Mouse (Mus musculus): ENCODE data around the gene Cacna1d.
A peak's percentile ranks its signal among the peaks of the same experiment; 100 is the strongest.

Gene Cacna1d

DNA sequence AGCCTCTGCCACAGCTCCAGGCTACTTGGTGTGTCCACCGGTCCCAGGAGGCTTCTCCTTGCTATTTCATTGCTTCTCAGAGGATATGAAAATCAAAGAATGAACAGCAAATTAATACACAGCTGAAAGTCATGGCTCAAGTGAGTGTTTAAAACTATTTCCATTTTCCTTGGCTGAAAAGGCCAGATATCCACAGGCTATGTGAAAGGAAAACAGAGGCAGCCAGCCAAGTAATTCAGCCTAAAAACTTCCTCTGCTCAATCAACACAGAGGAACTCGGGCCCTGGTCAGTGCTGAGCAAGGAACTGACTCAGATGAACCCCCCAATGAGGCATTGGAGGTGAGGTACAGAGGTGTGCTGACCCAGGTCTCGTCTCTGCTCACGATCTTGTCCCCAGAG lies 165.0 kb downstream of the Cacna1d start:
- DNase-seq = no peak

GRCm38 (mm10) chr14:30324994-30325393 lies 166.3 kb downstream of the Cacna1d start:
- DNase-seq = no peak

GRCm38 (mm10) chr14:30318715-30319437 lies 172.4 kb downstream of the Cacna1d start:
- no peak for DNase-seq

DNA sequence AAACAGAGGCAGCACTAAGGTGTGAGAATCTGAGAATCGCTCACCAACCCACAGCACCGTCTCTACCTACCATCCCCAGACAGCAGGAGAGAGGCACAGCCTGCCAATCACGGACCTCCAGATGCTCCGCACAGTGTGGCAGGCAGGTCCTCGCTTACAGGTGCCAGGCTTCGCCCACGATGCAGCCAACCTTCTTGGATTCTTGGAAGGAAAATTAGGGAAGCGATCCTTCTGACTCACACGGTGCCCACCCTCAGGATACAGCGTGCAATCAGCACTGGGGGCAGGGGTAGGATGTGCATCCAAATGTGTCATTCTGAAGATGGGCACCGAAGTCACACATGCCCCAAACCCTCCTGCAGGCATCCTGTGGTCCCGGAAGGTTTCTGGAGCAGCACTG lies 173.0 kb downstream of the Cacna1d start:
- DNase-seq = no peak

- no peak for DNase-seq
Observed at GRCm38 (mm10) chr14:30317616-30318015, 173.6 kb downstream of the Cacna1d start.

DNA sequence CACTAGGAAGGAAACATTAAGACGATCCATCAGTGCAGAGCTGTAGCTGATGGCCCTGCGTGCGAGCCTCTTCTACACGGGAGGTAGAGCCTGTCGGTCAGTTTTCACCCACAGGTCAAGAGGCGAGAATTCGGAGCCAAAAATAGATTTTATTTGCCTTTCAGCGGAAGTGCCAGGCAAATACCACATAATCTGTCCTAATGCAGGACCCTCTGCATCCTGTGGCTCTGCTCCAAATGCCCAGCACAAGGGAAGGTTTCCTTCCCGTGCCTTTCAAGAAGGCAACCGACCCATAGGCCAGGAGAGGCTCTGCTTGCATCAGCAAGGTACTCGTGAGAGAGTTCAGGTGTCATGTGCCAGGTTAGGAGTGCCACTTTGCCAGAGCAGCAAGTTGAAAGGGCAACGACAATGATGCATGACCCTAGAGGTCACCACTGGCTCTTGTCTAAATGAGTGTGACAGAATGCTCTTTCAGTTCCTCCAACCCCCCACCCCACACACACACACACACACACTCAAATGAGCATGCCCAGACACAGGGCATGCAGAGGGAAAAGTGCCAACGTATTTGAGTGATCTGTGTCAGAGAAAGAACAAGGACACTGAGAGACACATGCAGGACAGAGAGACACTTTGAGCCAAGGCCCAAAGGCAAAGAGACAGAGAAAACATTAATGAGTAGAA lies 179.9 kb downstream of the Cacna1d start:
- no peak for DNase-seq

DNA sequence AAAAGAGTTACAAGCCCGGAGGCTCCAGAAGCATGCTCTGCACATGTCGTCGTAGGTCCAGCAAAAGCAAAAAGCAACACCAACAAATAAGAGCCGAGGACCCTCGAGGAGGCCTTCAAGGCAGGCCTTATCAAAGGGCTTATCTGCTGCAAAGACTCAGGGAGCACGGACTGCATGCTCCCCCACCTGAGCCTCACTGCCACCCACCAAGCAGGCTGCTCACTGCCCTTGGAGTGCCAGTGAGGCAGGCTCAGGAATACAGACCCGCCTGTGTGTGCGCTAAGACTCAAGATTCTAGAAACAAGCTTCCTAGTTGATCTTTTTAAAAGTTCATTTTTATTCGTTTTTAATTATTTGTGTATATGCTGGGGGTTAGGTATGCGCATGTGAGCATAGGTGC lies 181.0 kb downstream of the Cacna1d start:
- DNase-seq = no peak

GRCm38 (mm10) chr14:30306221-30306620 lies 185.0 kb downstream of the Cacna1d start:
- no peak for DNase-seq

DNA sequence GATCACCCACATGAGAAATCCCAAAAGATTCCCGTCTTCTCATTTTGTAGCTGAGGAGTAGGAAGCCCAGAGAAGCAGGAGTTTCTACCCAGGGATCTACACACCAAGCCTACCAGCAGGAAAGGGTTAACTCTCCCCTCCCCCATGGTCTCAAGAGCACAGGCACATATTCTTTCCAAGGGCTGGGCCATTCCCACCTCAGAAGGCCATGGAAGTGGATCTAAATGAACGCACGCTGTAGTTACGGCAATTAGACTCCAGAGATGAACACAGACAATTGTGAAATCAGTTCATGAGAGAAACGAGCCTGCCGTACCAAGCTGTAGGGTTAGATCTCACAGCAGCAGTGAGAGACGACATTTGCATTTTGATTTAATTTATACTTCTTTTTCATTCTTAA lies 191.3 kb downstream of the Cacna1d start:
- DNase-seq = no peak

GRCm38 (mm10) chr14:30297492-30297891 lies 193.8 kb downstream of the Cacna1d start:
- no peak for DNase-seq

DNA sequence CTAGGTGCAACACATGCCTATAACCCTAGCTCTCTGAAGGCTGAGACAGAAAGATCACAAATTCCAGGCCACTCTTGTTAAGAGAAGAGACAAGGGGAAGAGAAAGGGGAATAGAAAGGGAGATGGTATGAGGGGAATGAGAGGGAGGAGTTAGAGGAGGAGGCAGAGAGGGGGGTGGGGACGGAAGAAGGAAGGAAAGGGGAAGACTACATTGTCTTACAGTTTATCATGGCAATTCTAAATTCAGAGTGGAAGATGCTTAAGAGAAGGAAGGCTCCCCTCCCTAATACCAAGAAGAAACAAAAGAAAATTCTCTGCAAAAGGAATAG lies 199.2 kb downstream of the Cacna1d start:
- DNase-seq = peak; percentile 44

DNA sequence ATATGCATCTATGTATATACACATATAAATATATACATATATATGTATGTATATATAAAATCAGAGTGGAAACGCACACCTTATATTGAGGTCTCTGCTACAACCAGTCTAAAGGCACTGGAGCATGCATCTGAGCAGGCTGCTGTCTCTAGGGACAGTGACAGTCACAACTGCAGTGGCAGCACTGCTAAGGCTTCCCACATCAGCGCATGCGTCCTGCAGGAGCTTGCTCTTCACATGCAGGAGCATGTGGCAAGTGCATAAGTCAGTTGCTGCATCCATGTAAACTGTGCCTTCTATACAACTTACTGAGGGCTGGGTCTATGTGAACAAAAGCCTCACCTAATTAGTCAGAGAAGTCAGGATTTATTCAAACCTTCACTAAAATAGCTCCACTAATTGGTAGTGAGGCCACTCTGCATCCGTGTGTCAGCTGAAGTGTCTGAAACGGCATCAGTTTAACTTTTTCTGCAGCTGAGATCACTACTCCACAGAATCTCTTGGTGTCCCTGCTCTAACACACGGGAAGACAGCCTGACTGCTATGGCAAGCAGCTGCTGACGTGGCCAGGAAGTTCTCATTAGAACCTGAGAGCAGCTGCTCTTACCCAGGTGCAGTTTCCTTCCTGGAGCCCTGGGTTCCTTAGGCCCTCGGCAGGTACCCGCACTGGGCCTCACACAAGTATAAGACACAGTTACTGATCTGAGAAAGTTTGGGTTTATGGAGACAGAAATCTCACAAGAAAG lies 199.7 kb downstream of the Cacna1d start:
- DNase-seq = peak; percentile 76

DNA sequence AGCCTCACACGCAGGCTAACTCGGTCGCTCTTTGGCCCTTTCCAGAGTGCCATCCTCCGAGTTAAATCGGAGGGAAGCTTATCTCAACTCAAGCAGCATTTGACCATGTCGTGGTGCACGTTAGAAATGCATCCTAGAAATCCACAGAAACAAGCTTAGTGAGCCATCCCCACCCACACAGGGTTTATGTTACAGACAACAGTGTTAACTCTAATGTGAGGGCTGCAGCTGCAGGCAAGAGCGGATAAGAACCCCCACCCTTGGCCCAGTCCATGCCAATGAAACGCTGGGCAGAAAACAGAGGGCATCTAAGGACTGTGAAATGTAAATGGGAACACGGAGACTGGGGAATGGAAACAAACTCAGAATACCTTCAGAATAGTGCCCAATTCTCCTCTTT lies 206.8 kb downstream of the Cacna1d start:
- peak; percentile 20 for DNase-seq

GRCm38 (mm10) chr14:30284022-30284421 lies 207.2 kb downstream of the Cacna1d start:
- DNase-seq = peak; percentile 51

- DNase-seq = no peak
Observed at GRCm38 (mm10) chr14:30275572-30275971, 215.7 kb downstream of the Cacna1d start.

- peak; percentile 78 for DNase-seq
Observed at GRCm38 (mm10) chr14:30272976-30273375, 218.3 kb downstream of the Cacna1d start.

GRCm38 (mm10) chr14:30272523-30272922 lies 218.7 kb downstream of the Cacna1d start:
- no peak for DNase-seq

- DNase-seq = no peak
Observed at GRCm38 (mm10) chr14:30271856-30272255, 219.4 kb downstream of the Cacna1d start.

- no peak for DNase-seq
Observed at GRCm38 (mm10) chr14:30270350-30270749, 220.9 kb downstream of the Cacna1d start.

GRCm38 (mm10) chr14:30265728-30266127 lies 225.5 kb downstream of the Cacna1d start:
- peak; percentile 76 for DNase-seq

GRCm38 (mm10) chr14:30261561-30262251 lies 229.5 kb downstream of the Cacna1d start:
- peak; percentile 7 for DNase-seq

GRCm38 (mm10) chr14:30257626-30258025 lies 233.6 kb downstream of the Cacna1d start:
- peak; percentile 61 for DNase-seq

GRCm38 (mm10) chr14:30256486-30256885 lies 234.8 kb downstream of the Cacna1d start:
- no peak for DNase-seq
